Mouse (Mus musculus) megakaryocyte, embryonic 14.5 days (primary cell): ENCODE measurements at regions not wholly inside any gene's neighbourhood (a gene's known extent, or its start where the extent isn't known, plus 50 kb on each side); places are given as distances from the start of the nearest gene placed in this dataset.

ENCODE experiments used
- FLI1 ChIP-seq: IDR thresholded peaks from 2 replicates; pipeline ENCODE4 v1.6.1; 2012; ENCODE audit warnings: low read length, inconsistent platforms, mixed read lengths
- GATA1 ChIP-seq: IDR thresholded peaks from 3 replicates; pipeline ENCODE4 v1.6.1; 2012; ENCODE audit warnings: mixed read lengths, low read length, inconsistent platforms, borderline replicate concordance

- TF ChIP-seq GATA1: no peak
- TF ChIP-seq FLI1: no peak
These were observed 443.6 kb upstream of the Klhl1 start for GRCm38 (mm10) chr14:96962426-96963073.
